Mouse (Mus musculus) embryonic facial prominence, embryonic 15.5 days (tissue): ENCODE data around the gene Lrrc17. TPM values are rescaled to one million over a fixed set of nuclear protein-coding genes. Genes with fewer than 3 reads are reported as not detected.

Experiments used
- ATAC-seq: fragments of 200-750 bp; cut with Nextera tagmentation; 2 replicates; pipeline ENCODE4 v1.8.0; 2017; ENCODE audit warnings: low read depth, moderate TSS enrichment; ENCODE audit not compliant: insufficient number of reproducible peaks, low FRiP score, low TSS enrichment
- H3K27ac ChIP-seq: fragments of 300-500 bp; sonication (generic); replicated peaks from 2 replicates; pipeline ENCODE4 v1.5.1; 2015; ENCODE audit warnings: mild to moderate bottlenecking, inconsistent platforms
- H3K27me3 ChIP-seq: fragments of 300-500 bp; sonication (generic); 2 replicates; pipeline ENCODE4 v1.6.1; 2015; ENCODE audit warnings: inconsistent platforms
- H3K36me3 ChIP-seq: fragments of 300-500 bp; sonication (generic); 2 replicates; pipeline ENCODE4 v1.6.1; 2015; ENCODE audit warnings: mild to moderate bottlenecking, inconsistent platforms
- H3K4me1 ChIP-seq: fragments of 300-500 bp; sonication (generic); 2 replicates; pipeline ENCODE4 v1.6.1; 2015; ENCODE audit warnings: inconsistent platforms
- H3K4me2 ChIP-seq: fragments of 300-500 bp; sonication (generic); replicated peaks from 2 replicates; pipeline ENCODE4 v1.6.1; 2015; ENCODE audit warnings: mild to moderate bottlenecking, inconsistent platforms
- H3K4me3 ChIP-seq: fragments of 300-500 bp; sonication (generic); replicated peaks from 2 replicates; pipeline ENCODE4 v1.5.1; 2015; ENCODE audit warnings: mild to moderate bottlenecking, inconsistent platforms
- H3K9ac ChIP-seq: fragments of 300-500 bp; sonication (generic); 2 replicates; pipeline ENCODE4 v1.6.1; 2015; ENCODE audit warnings: inconsistent platforms
- H3K9me3 ChIP-seq: fragments of 300-500 bp; sonication (generic); replicated peaks from 2 replicates; pipeline ENCODE4 v1.6.1; 2016; ENCODE audit warnings: inconsistent platforms
- WGBS: fragments of 180-500 bp; shearing (Covaris S2); methylation state at CpG from one replicate; pipeline ENCODE4 v1.1.7; 2015; 5-methylcytosine and 5-hydroxymethylcytosine counted together
- polyA plus RNA-seq: library from polyadenylated mRNA; unstranded; fragments of >200 nt; fragmentation: Nextera tagmentation; extraction: Ambion mirVana; gene quantifications from 2 replicates; pipeline ENCODE4 v1.2.1, GENCODE M21; 2015

Lrrc17 gene
- polyA plus RNA-seq, 1 experiment from 2014 or later = 134 TPM

DNA sequence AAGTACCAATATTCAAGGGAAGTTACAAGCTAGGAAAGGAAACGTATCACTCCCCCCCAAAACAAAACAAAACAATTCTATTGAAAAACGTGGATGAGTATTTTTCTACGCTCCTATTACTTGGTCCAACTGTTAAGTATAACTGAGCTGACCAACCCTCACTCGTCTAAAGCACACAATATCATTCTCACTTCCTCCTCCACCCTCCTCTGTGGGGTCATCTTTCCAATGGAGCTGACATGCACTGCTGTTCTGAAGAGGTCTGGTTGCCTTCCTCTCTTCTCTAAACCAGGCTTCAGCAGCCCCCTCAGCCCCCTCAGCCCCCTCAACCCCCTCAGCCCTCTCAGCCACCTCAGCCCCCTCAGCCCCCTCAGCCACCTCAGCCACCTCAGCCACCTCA, 33.6 kb upstream of the Lrrc17 start:
- 0 out of 2 replicates have a peak, but pooled peaks cover 18% of the 10 kb centered on the region for H3K4me1 ChIP-seq
- H3K9me3 ChIP-seq = no peaks in the 10 kb centered on the region
- ATAC-seq = no peak
- H3K27me3 ChIP-seq = no peaks in the 10 kb centered on the region
- no peak overlapping the region for H3K4me2 ChIP-seq
- H3K27ac ChIP-seq = no peak overlapping the region
- 69% methylated on average over 4 of the region's 4 CpGs for WGBS
- H3K4me3 ChIP-seq = no peak overlapping the region
- no peaks in the 10 kb centered on the region for H3K36me3 ChIP-seq
- H3K9ac ChIP-seq = no peak overlapping the region

DNA sequence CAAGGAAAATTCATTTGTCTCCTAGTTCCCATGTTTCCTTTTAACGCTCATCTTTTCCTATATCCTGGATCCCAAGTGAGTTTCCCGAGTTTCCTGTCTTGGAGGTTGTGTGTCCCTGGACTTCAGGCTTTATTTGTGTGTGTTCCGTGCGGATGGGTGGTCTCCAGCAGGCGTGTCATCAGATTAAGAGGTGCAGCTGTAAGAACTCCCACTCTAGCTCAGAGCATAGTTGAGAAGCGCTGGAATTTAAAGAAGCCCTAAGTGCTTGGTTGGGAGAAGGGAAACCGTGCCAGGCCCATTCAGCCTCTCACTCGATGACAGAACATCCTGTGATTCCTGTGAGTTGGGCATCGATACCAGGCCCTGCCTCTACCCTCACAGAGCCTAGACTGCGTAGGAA, 30.0 kb upstream of the Lrrc17 start:
- Histone ChIP-seq H3K4me3 (no peak overlapping the region), H3K4me1 (0 out of 2 replicates have a peak, but pooled peaks cover 12% of the 10 kb centered on the region), H3K9ac (no peak overlapping the region), H3K4me2 (no peak overlapping the region), H3K36me3 (no peaks in the 10 kb centered on the region), H3K27me3 (no peaks in the 10 kb centered on the region), H3K27ac (no peak overlapping the region; the same call in 1 of the 2 replicates), H3K9me3 (no peaks in the 10 kb centered on the region)
- 38% methylated on average over 10 of the region's 10 CpGs for WGBS
- peak; percentile 45; the same call in 1 of the 2 replicates for ATAC-seq

DNA sequence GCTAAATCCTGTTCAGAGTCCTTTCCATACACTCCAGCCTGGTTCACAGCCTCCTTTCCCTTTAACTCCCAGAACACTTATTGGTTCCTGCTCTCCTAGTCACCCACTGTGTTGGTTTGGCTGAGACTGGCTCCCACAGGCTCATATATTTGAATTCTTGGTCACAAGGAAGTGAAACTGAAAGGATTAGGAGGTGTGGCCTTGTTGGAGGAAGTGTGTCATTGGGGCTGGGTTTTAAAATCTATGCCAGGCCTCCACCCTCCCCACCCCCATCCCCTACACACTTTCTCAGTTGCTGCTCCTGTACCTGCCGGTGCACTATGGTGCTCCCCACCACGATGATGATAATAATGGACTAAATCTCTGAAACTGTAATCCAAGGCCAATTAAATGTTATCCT, 25.8 kb upstream of the Lrrc17 start:
- no peaks in the 10 kb centered on the region for H3K27me3 ChIP-seq
- H3K4me2 ChIP-seq = no peak overlapping the region
- no peaks in the 10 kb centered on the region for H3K9me3 ChIP-seq
- H3K9ac ChIP-seq = no peak overlapping the region
- H3K4me1 ChIP-seq = 0 out of 2 replicates have a peak, but pooled peaks cover 13% of the 10 kb centered on the region
- H3K27ac ChIP-seq = no peak overlapping the region
- H3K4me3 ChIP-seq = no peak overlapping the region
- 93% methylated on average over 2 of the region's 2 CpGs for WGBS
- no peaks in the 10 kb centered on the region for H3K36me3 ChIP-seq
- ATAC-seq = no peak

DNA sequence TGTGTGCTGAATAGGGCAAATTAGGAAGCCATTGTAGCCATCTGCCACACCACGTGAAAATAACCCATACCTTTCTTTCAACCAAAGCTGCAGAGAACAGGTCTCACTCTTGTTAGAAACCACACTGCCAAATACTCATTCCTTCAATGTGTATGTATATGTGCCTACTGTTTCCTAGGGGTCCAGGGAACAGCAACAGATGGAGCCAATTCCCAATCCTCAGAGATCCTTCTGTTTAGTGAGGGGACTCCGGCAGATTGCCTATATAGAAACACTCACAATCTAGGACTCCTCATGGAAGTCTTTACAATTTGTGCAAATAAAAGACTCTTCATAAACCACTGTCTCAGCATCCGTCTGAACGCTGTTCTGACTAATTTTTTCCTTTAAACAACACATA, 25.2 kb upstream of the Lrrc17 start:
- Histone ChIP-seq H3K4me2 (no peak overlapping the region), H3K27ac (no peak overlapping the region), H3K9me3 (no peaks in the 10 kb centered on the region), H3K9ac (no peak overlapping the region), H3K27me3 (no peaks in the 10 kb centered on the region), H3K4me3 (no peak overlapping the region), H3K36me3 (no peaks in the 10 kb centered on the region), H3K4me1 (0 out of 2 replicates have a peak, but pooled peaks cover 9% of the 10 kb centered on the region)
- ATAC-seq = no peak
- WGBS = 49% methylated on average over 4 of the region's 4 CpGs

DNA sequence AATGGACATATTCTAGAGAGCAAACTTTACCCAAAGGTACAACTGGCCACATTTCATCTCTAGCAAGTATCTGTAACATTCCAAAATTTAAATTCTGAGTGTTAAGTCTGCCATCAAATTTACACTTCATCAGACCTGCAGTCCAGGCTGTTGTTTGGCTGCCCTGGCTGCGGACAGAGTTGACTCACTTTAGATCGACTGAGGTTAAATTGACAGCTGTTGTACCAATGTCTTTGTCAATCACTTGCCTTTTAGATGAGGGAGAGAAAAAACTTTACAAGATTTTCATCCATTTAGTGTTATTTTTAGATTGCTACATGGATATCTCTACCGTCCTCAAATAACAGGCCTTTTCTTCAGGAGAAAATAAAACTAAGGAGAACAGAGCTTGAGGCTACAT, 24.2 kb upstream of the Lrrc17 start:
- H3K4me1 ChIP-seq = 0 out of 2 replicates have a peak, but pooled peaks cover 3% of the 10 kb centered on the region
- H3K9ac ChIP-seq = no peak overlapping the region
- H3K27ac ChIP-seq = no peak overlapping the region
- no peaks in the 10 kb centered on the region for H3K36me3 ChIP-seq
- ATAC-seq = no peak
- H3K27me3 ChIP-seq = no peaks in the 10 kb centered on the region
- H3K9me3 ChIP-seq = no peaks in the 10 kb centered on the region
- no peak overlapping the region for H3K4me3 ChIP-seq
- WGBS = 60% methylated on average over 3 of the region's 3 CpGs
- H3K4me2 ChIP-seq = no peak overlapping the region

DNA sequence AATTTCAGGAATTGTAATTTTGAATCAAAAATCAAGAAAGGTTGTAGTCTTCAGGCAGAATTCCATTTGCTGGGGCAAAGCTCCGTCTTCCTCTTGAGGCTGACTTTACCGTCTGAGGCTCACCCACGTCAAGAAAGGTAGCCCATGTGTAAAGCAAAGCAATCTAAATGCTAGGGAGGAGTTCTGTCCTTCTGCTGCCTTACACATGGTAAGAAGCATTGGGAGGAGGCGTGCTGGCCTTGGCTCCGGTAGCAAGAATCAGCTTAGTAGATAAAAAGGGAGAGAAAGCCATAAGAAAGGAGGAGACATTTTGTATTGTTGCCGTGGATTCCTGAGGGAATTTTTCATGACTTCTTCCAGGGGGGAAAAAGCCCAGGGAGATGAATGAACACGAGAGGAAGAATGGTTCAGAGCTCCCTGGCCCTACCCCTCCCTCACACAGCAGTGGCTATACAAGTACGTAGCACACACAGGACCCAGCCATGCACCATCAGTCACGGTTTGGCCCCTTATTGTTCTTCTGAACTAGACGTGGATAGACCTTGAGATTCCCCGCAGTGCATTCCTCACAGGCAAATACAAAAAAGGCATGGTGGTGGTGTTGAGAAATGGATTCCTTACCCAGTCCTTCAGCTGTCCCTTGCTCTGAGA, 16.4 kb upstream of the Lrrc17 start:
- Histone ChIP-seq H3K4me1 (no peaks in the 10 kb centered on the region), H3K9ac (no peak overlapping the region), H3K36me3 (no peaks in the 10 kb centered on the region), H3K27ac (no peak overlapping the region), H3K27me3 (no peaks in the 10 kb centered on the region), H3K4me2 (no peak overlapping the region), H3K9me3 (no peaks in the 10 kb centered on the region), H3K4me3 (no peak overlapping the region)
- WGBS = 65% methylated on average over 11 of the region's 11 CpGs
- no peak for ATAC-seq

DNA sequence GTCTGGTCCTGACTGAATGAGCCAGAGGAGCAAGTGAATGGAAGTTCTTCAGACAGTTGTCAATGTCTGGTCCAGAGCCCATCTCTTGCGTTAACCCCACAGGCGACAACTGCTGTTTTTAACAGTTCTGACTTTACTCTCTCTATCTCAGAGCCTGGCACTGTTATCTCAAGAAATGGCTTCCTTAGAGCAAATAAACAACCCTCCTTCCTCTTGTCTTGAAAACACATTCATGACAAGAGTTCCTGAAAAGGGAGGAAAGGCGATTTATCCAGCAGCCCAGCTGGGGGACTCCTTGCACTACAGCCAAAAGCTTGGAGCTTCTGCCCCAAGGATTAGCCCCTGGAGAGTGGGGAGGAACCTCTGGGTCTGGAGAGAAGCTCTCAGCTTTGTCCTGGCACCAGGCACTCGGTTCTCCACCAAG, 15.9 kb upstream of the Lrrc17 start:
- Histone ChIP-seq H3K4me2 (no peak overlapping the region), H3K27me3 (no peaks in the 10 kb centered on the region), H3K9ac (no peak overlapping the region), H3K36me3 (no peaks in the 10 kb centered on the region), H3K27ac (no peak overlapping the region), H3K4me1 (no peaks in the 10 kb centered on the region), H3K9me3 (no peaks in the 10 kb centered on the region), H3K4me3 (no peak overlapping the region)
- ATAC-seq = no peak
- 80% methylated on average over 4 of the region's 4 CpGs for WGBS

DNA sequence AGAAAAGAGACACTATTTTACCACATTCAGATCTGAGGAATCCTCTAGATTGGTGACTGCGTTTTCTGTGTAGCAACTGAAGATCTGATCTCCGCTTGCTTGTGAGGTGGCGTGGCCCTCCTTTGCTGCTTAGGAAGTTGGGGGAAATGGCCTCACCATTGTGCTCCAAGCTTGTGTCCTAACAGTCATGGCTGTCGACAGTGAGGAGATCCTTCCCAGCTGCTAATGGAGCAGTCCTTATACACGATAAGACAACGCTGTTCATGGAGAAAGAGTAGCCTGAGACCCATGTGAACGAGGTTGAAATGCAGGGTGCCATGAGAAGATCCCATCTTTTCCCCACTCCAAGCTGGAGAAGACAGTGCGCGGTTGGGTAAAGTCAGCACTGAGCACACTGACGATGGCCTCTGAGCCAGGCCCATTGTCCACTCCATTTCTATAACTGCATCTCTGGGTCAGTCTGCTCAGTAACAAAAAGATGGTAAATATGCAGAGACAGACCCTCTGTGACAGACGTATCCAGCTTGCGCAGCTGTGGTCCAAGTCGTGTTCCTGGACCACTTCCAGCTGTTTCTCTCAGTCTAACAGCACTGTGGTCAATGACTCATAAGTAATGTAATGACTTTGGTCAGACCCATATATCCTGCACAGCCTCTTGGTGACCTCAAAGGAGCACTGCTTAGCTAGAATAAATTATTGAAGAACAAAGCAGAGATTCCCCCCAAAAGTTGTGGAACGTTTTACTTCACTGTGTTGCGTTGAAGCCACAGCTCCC, 15.1 kb upstream of the Lrrc17 start:
- ATAC-seq = peak; percentile 54; the same call in 1 of the 2 replicates
- WGBS = 82% methylated on average over 15 of the region's 15 CpGs
- no peak overlapping the region for H3K4me3 ChIP-seq
- H3K27me3 ChIP-seq = no peaks in the 10 kb centered on the region
- H3K36me3 ChIP-seq = no peaks in the 10 kb centered on the region
- H3K9ac ChIP-seq = no peak overlapping the region
- H3K27ac ChIP-seq = no peak overlapping the region; the same call in 1 of the 2 replicates
- no peak overlapping the region for H3K4me2 ChIP-seq
- H3K9me3 ChIP-seq = no peaks in the 10 kb centered on the region
- H3K4me1 ChIP-seq = no peaks in the 10 kb centered on the region

DNA sequence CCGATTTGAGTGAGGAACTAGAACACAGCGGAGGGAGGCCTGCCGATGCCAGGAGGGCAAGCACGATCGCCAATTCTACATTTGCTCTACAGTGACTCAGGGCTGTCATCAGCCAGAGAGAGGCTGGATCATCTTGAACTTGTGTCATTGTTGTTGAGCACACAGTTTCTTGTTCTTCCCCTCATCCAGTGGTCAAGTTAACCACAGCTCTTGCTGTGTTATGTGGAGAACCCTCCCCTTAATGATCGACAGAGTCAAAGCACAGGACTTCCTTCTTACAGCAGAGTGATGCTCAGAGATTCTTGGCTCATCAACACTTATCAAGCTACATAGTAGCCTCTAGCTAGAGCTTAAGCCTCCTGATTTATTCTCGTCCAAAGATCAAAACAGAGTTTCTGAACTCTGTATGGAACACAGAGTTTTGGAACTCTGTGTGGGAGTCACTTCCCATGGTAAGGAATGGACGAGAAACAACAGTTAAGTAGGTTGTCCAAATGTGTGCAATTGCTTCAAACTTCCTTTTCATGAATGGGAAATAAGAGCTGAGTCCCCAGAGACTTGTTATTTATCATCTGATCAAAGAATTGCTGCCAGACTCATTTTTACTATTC, 14.1 kb upstream of the Lrrc17 start:
- H3K4me2 ChIP-seq = no peak overlapping the region
- H3K9me3 ChIP-seq = no peaks in the 10 kb centered on the region
- ATAC-seq = no peak
- no peaks in the 10 kb centered on the region for H3K27me3 ChIP-seq
- H3K27ac ChIP-seq = no peak overlapping the region
- no peak overlapping the region for H3K9ac ChIP-seq
- H3K4me3 ChIP-seq = no peak overlapping the region
- WGBS = 83% methylated on average over 8 of the region's 8 CpGs
- H3K36me3 ChIP-seq = no peaks in the 10 kb centered on the region
- H3K4me1 ChIP-seq = no peaks in the 10 kb centered on the region

DNA sequence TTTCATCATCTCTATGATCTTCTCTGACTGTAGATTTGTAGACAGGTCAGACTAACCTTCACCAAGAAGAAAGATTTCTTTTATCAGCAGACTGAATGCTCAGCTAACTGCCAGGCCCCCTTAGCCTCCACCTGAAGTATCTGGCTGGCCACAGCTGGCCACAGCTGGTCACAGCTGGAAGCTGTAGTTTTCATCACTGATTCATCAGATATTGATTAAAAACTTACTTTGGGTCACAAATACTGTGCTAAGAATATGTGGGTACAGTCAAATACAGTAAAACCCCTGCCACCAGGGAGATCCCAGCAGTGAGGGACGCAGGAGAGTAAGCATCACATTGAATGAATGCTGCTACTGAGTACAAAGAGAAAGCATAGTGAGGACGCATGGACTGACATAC, 11.2 kb upstream of the Lrrc17 start:
- H3K36me3 ChIP-seq = no peaks in the 10 kb centered on the region
- H3K27ac ChIP-seq = no peak overlapping the region
- no peak overlapping the region for H3K9ac ChIP-seq
- no peak for ATAC-seq
- no peaks in the 10 kb centered on the region for H3K4me1 ChIP-seq
- H3K9me3 ChIP-seq = no peaks in the 10 kb centered on the region
- H3K4me3 ChIP-seq = no peak overlapping the region
- H3K27me3 ChIP-seq = no peaks in the 10 kb centered on the region
- WGBS = 87% methylated on average over 2 of the region's 2 CpGs
- no peak overlapping the region for H3K4me2 ChIP-seq

DNA sequence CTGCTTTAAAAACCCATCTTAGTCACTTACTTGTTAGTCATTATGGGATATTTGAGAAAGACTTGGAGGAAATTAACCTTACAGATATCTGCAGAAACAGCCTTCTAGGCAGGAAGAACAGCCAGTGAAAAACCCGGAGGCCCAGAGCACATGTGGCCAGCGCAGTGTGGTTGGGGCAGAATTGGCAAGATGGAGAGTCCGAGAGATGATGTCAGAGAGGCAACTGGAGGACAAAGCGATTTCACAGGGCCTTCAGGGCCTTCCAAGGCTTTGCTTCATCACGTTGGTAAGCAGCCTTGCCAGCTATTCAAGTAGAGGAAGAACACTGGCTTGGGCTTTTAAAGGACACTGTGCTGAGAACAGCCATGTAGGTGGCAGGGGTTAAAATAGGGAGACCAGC, 10.4 kb upstream of the Lrrc17 start:
- no peaks in the 10 kb centered on the region for H3K9me3 ChIP-seq
- H3K9ac ChIP-seq = no peak overlapping the region
- no peaks in the 10 kb centered on the region for H3K36me3 ChIP-seq
- H3K4me2 ChIP-seq = no peak overlapping the region
- no peak for ATAC-seq
- 83% methylated on average over 5 of the region's 5 CpGs for WGBS
- no peaks in the 10 kb centered on the region for H3K27me3 ChIP-seq
- H3K4me3 ChIP-seq = no peak overlapping the region
- H3K4me1 ChIP-seq = no peaks in the 10 kb centered on the region
- no peak overlapping the region for H3K27ac ChIP-seq
